Mouse (Mus musculus): Measurements from ENCODE around the gene Tm6sf2. TPM values are rescaled to one million over a fixed set of nuclear protein-coding genes. Genes with fewer than 3 reads are reported as not detected.
A peak's percentile ranks its signal among the peaks of the same experiment; 100 is the strongest.
"Not testable (repeated sequence)": the region's sequence is repeated elsewhere in the genome, so short reads cannot be mapped to it uniquely, and the experiment has no call there.

Gene Tm6sf2
- total RNA-seq (2021): 1 to 10 TPM; 3.6 to 4.2 TPM
- long read RNA-seq, experiment 1, partial matches to known transcripts: 2 of 2 reads
- long read RNA-seq, experiment 1, other reads (novel, unspliced or antisense): 0 of 2 reads
- long read RNA-seq, experiment 2: 0 reads

DNA sequence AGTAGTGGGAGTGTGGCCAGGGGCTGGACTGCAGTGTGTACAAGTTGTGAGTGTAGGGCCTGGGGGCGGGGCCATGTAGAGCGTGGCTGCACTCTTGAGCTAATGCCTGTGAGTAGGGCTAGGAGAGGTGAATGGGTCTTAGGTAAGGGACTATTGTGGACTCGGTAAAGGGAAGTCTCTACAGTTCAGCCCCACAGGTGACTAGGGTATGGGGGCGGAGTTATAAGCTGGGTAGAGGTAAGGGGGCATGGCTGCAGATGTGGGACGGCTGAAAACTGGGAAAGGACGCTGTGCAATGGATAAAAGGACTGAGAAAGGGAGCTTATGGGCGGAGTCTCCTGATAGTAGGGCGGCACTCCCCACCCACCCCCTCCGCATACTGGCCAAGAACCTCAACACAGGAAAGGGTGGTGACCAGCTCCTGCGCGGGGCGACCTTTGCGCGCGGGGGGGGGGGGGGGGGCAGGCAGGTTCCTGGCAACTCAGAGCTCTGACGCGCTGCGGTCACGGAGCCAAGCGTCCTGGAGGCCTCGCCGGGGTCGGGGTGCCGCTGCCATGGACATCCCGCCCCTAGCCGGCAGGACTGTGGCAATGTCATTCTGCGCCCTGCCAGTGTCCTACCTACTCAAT lies at the start of gene Tm6sf2:
Tm6sf2 (plus strand) TSS at position 484 of the 629 bp plus-strand sequence.
- DNase-seq (ENCODE audit: low spot score in 2 of 2): no peak

GRCm38 (mm10) chr8:70023596-70023995 lies 49.1 kb upstream of the Tm6sf2 start:
- no peak for DNase-seq (ENCODE audit: low spot score in 2 of 2)

- DNase-seq (ENCODE audit: low spot score in 2 of 2): no peak
Measured at GRCm38 (mm10) chr8:70026151-70026550, 46.6 kb upstream of the Tm6sf2 start.

- DNase-seq (ENCODE audit: low spot score in 2 of 2): no peak
Measured at GRCm38 (mm10) chr8:70030255-70030654, 42.5 kb upstream of the Tm6sf2 start.

DNA sequence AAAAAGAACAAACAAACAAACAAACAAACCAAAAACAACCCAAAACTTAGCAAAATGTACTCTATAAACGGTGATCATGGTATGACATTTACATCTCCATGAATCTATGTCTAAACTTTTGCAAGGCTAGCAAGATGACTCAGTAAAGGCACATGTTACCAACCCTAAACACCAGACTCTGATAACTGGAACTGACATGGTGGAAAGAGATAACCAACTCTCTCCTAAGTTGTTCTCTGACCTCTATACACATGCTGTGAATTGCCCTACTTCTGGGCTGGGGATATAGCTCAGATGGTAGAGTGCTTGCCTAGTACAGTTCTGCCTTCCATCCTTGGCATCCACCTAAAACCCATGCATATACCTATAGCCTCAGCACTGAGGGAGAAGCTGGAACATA lies 34.7 kb upstream of the Tm6sf2 start:
- no peak for DNase-seq (ENCODE audit: low spot score in 2 of 2)

- peak in 1 of 2 experiments; percentile 19 for DNase-seq (ENCODE audit: low spot score in 2 of 2)
Measured at GRCm38 (mm10) chr8:70041885-70042546, 30.7 kb upstream of the Tm6sf2 start.

DNA sequence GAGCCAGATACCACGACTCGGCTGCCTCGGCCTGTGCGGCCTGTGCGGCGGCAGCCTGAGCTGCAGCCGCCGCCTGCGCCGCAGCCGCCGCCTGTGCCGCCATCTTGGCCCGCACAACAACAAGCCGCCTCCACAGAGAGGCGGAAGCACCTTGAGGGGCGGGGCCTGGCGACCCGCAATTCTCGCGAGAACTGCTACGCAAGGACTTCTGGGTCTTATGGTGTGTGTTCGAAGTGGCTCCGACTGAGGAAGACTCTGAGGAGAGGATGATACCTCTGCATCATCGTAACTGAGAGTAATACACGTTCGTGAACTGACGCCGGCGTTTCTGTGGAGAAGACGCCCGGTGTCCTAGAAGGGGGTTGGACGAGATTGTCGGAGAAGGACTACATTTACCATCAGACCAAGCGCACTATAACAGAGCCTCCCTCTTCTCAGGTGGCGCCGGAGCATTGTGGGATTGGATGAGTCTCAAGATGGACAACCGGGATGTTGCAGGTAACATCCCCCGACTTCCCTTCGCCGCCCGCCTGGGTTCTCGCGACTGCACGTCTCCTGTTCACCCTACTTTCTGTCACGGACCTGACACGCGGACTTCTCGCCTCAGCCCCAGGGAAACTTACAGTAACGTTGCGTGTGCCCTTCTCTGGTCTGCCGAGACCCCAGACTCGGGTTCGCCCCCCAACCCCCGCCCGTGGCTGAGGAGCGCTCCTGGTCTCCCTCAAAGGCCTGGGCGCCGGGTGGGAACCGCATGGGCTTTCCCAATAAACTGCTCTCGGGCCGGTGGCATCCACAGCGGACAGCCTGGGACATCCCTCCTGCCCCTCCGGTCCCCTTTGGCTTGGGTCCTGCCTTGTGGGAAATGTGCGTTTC lies 29.9 kb upstream of the Tm6sf2 start, which contains the start of the genes Mau2 and Sugp1:
Mau2 (minus strand) TSS at position 152 of the 873 bp plus-strand sequence.
Sugp1 (plus strand) TSS at position 231 of the 873 bp plus-strand sequence.
- DNase-seq (ENCODE audit: low spot score in 2 of 2): peak; percentile 94

DNA sequence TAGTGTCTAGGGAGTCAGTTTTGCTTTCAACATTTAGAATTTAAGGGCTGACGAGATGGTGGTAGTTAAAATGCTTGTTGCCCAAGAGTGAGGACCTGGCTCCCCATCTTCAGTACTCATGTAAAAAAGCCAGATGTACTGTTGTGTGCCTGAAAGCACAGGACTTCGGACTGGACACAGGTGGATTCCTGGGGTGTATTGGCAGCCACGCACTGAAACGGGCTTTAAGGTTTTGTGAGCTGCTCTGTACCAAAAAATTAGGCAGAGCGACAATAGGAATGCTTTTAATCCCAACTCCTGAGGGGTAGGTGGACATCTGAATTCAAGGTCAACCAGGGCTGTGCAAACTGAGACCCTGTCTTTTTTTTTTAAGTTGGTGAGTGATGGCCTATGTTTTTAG lies 28.7 kb upstream of the Tm6sf2 start:
- no peak for DNase-seq (ENCODE audit: low spot score in 2 of 2)

- no peak for DNase-seq (ENCODE audit: low spot score in 2 of 2)
Measured at GRCm38 (mm10) chr8:70049662-70050061, 23.1 kb upstream of the Tm6sf2 start.

GRCm38 (mm10) chr8:70050434-70050833 lies 22.3 kb upstream of the Tm6sf2 start:
- DNase-seq (ENCODE audit: low spot score in 2 of 2): not testable (repeated sequence)

- DNase-seq (ENCODE audit: low spot score in 2 of 2): no peak
Measured at GRCm38 (mm10) chr8:70057721-70058120, 15.0 kb upstream of the Tm6sf2 start.

DNA sequence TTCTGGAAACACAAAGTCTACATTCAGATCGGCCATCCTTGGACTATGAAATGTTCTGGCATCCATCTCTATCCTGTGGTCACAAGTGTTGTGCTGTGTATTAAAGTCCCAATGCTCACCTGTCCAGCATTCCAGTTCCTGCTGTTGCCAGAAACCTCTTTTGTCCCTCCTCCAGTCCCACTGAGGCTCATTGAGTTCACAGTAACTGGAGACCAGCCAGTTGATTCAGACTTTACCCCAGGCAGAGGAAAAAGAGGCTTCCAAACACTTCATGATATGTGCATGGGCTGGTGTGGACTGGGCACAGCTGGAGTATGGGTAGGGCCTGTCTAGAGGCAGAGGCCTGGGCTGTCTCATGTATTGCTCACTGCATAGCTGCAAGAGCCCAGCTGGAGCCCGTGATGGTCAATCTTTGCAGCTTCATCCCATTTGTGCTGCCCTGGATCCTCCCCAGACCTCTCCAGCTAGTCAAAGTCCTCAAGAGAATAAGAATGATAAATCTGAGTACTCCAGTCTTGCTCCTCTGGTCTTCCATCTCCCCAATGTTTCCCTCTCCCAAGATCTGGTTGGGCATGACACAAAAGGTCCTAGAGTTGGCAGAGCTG lies 786 bp upstream of the Tm6sf2 start:
- no peak for DNase-seq (ENCODE audit: low spot score in 2 of 2)

DNA sequence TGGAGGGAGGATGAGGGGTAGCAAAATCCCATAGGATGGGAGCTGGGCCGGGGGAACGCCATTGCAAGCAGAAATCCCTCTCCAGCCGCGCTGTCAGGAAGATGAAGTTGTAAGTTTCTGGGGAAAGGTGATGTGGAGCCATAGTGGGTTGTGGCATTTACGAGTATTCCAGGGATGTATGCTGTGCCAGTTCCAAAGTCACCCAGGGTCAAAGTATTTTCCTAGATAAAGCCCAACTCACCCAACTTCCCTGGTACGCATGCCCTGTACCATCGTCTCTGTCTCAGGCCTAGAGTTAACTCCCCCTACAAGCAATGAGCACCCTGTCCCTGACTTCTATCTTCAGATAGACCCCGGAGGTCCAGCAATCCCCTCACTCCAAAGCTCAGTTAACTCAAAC lies 396 bp downstream of the Tm6sf2 start:
- DNase-seq (ENCODE audit: low spot score in 2 of 2): no peak

GRCm38 (mm10) chr8:70073682-70074081 lies 958 bp downstream of the Tm6sf2 start:
- no peak for DNase-seq (ENCODE audit: low spot score in 2 of 2)

GRCm38 (mm10) chr8:70081976-70082375 lies 9.3 kb downstream of the Tm6sf2 start:
- no peak for DNase-seq (ENCODE audit: low spot score in 2 of 2)

DNA sequence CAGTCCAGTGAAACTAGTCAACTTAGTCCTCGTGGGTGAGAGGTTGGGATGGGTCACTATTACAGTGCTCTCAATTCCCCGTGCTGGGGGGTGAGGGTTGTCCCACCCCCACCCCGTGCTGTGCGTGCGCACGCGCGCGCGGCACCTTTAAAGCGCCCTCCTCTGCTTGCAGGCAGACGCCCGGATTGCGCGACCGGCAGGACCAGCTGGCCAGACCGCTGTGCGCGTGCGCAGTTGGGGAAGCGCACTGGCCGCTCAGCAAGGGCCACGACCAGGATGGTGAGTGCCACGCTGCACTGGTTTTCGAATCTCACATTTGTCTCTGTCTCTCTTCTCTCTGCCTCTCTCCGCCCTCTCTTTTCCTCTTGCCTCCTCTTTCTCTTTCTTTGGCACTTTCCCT lies 10.6 kb downstream of the Tm6sf2 start, which contains the start of gene Hapln4:
Hapln4 (plus strand) TSS at position 173 of the 400 bp plus-strand sequence.
- peak; percentile 79 to 87 for DNase-seq (ENCODE audit: low spot score in 2 of 2)

DNA sequence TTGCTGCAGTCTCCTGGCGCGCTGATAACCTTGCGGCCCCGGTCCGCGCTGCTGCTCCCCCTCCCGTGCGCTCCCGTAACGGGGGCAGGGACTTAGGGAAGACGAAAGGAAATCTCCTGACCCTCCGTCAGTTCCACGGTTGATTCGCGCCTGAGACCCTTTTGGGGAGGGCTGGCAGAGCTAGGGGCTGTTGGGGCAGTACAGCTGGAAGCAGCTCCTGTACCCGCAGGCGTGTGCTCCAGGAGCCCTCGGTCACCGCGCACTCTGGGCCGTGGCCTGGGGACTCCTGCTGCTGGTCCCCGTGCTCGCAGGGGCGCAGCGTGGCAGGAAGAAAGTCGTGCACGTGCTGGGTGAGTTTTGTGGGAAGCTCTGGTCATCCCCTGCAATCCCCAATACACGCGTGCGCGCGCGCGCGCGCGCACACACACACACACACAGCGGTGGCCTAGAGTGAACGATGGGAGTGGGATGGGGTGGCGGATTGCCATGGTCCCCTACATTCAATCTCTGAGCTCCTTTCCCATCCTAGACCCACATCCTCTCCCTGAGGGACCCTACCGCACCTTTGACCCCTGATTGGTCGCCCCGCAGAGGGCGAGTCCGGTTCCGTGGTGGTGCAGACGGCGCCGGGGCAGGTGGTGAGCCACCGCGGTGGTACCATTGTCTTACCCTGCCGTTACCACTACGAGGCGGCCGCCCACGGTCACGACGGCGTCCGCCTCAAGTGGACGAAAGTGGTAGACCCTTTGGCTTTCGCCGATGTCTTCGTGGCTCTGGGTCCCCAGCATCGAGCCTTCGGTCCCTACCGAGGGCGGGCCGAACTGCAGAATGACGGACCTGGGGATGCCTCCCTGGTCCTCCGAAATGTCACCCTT lies 11.7 kb downstream of the Tm6sf2 start:
- DNase-seq (ENCODE audit: low spot score in 2 of 2): no peak

GRCm38 (mm10) chr8:70086151-70086550 lies 13.4 kb downstream of the Tm6sf2 start:
- DNase-seq (ENCODE audit: low spot score in 2 of 2): no peak

- no peak for DNase-seq (ENCODE audit: low spot score in 2 of 2)
Measured at GRCm38 (mm10) chr8:70087237-70087636, 14.5 kb downstream of the Tm6sf2 start.

Data from left cerebral cortex, adult 18-20 months (tissue).